Mouse (Mus musculus) gastrocnemius, postnatal 4 days (tissue): ENCODE measurements at regions not wholly inside any gene's neighbourhood (a gene's known extent, or its start where the extent isn't known, plus 50 kb on each side); places are given as distances from the start of the nearest gene placed in this dataset.

Experiments
- DNase-seq, 2 experiments: peaks; one replicate each; pipeline ENCODE4 v3.0.0; 2021 to 2022; ENCODE audit warnings: low spot score in 2 of 2, mixed read lengths in 2 of 2
- microRNA-seq: library from miRNA; unstranded; fragments of <30 nt; microRNA quantifications from one replicate; pipeline ENCODE4 v1.2.0, GENCODE M21; 2021

GRCm38 (mm10) chrX:105346420-105346819, 153.2 kb upstream of the Cypt2 start:
- DNase-seq: no peak

DNA sequence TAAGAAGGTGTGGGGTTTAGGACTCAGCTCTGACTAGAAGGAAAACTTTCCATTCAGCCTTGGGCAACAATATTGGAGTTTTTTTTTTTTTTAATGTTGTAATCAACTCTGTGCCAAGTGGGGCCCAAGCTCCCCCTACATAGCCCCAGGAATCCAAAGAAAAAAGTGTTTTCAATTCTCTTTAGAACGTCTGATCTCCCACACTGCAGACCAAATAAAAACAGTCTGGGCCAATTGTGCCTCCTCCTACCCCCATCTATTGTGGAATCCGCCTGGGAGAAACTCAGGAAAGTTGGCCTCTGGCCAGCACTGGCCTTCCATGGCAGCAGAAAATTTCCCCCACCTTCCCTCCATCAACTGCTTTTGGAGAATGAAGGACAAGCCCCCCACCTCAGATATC, 133.3 kb upstream of the Cypt2 start:
- no peak for DNase-seq

DNA sequence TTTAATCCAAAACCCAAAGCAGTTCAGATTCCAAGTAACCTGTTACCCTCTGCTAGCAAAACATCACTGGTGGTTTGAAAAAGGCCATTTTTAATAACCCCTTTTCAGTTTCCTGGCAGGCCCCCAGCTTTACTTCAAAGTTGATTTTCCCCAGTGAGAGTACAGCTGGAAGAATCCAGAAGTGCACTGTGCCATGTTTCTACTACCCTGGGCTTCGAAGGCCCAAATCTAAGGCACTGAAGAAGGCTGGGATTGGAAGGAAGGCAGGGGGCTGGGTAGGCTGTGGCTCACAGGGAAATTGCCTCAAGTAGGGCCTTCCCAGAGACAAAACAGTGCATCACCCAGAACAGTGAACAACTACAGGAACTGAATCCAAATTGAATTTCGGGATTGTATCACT, 131.6 kb upstream of the Cypt2 start:
- peak in 1 of 2 experiments; percentile 7 for DNase-seq

GRCm38 (mm10) chrX:105390506-105390905, 109.1 kb upstream of the Cypt2 start:
- DNase-seq: no peak

GRCm38 (mm10) chrX:105391029-105391428, 108.5 kb upstream of the Cypt2 start:
- DNase-seq: no peak

DNA sequence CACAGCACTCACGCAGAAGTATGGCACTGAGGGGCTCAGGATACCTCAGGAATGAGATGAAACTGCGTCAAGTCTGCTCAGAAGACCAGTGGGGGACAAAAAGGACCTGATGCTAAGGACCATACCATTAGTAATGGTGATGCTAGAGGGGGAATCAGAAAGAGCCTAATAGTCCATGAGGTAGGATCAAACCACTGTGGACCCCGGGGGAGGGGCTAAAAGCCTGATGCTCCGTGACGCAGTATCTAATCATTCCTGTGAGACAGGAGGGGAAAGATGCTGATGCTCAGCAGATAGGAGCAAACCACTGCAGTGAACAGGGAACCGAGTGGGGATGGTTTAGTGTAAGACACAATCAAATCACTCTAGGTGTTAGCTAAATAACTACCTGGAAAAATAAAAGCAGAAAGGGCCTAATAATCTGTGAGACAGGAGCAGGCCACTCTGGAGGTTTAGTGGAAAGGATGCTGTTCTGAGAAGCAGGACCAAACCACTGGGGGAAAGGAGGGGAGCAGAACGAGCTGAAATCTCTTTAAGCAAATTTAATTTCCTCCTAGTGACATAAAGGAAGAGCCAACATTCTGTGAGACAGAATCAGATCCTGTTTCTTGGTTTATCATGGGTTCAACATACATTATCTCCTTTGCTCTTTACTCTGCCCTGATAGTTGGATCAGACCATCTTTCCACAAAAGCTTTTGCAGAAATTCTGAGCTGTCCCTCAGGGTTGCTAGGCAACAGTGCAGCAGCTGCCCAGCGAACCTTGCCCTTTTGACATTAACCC, 107.7 kb upstream of the Cypt2 start:
- DNase-seq: no peak

DNA sequence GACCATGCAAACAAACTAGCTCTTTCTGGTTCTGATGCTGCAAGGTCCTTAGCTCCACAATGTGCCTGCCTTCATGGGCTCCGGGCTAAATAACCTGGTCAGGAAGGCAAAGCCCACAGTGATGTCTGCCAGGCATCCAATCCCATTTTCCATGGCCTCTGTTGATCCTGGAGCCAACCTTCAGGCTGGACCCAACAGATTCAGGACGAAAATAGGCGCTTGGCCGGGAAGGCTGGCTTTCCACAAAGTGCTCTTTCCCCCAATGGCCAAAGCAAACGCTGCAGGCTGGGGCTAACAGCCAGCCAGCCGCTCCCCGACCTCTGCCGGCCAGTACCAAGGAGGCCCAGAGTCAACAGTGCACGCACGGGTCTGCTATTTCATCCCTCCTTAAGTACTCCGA, 106.3 kb upstream of the Cypt2 start:
- peak in 1 of 2 experiments; percentile 14 for DNase-seq

- peak in 1 of 2 experiments; percentile 35 for DNase-seq
Observed at GRCm38 (mm10) chrX:105413351-105413750, 86.2 kb upstream of the Cypt2 start.

GRCm38 (mm10) chrX:105420976-105421375, 78.6 kb upstream of the Cypt2 start:
- peak in 1 of 2 experiments; percentile 57 for DNase-seq

Small RNA genes lying in the stretch of these regions (microRNA-seq; reads per million reads assigned to microRNA genes)
- 3.0 reads per million, percentile 8 among the genes with 10 or more reads in this experiment for gene Mir325
